Mouse (Mus musculus): ENCODE results near the gene Vps50. TPM values are rescaled to one million over a fixed set of nuclear protein-coding genes. Genes with fewer than 3 reads are reported as not detected.
A peak's percentile ranks its signal among the peaks of the same experiment; 100 is the strongest.
"Not testable (repeated sequence)": the region's sequence is repeated elsewhere in the genome, so short reads cannot be mapped to it uniquely, and the experiment has no call there.

The Vps50 gene
- polyA plus RNA-seq, 1 experiment, result 29.2 TPM

GRCm38 (mm10) chr6:3590289-3590904 lies 92.2 kb downstream of the Vps50 start:
- Histone ChIP-seq H3K27me3 (ENCODE audit: control insufficient read depth, insufficient read depth, low read length) (no peaks in the 10 kb centered on the region), H3K27ac (ENCODE audit: insufficient read depth, low read length) (no peak overlapping the region), H3K4me1 (ENCODE audit: control insufficient read depth, insufficient read depth, low read length) (no peaks in the 10 kb centered on the region), H3K4me3 (replicated peaks; ENCODE audit: insufficient read depth, low read depth, low read length) (no peak overlapping the region)
- 86% methylated on average over 3 of the region's 3 CpGs for WGBS
- DNase-seq, result no peak
- no peak for TF ChIP-seq CTCF (IDR thresholded peaks at IDR 0.05; ENCODE audit: borderline replicate concordance, insufficient read depth, low read depth, low read length)
- no peak for TF ChIP-seq POLR2A (IDR thresholded peaks at IDR 0.05; ENCODE audit: borderline replicate concordance, insufficient read depth, low read length)

GRCm38 (mm10) chr6:3594246-3594645 lies 96.1 kb downstream of the Vps50 start:
- TF ChIP-seq CTCF (IDR thresholded peaks at IDR 0.05; ENCODE audit: borderline replicate concordance, insufficient read depth, low read depth, low read length) (no peak), POLR2A (IDR thresholded peaks at IDR 0.05; ENCODE audit: borderline replicate concordance, insufficient read depth, low read length) (no peak)
- 97% methylated on average over 1 of the region's 1 CpGs for WGBS
- H3K27me3 ChIP-seq (ENCODE audit: control insufficient read depth, insufficient read depth, low read length), result no peaks in the 10 kb centered on the region

GRCm38 (mm10) chr6:3612827-3613226 lies 114.6 kb downstream of the Vps50 start:
- no peak overlapping the region for H3K4me3 ChIP-seq (replicated peaks; ENCODE audit: insufficient read depth, low read depth, low read length)
- H3K27me3 ChIP-seq (ENCODE audit: control insufficient read depth, insufficient read depth, low read length), result no peaks in the 10 kb centered on the region
- TF ChIP-seq CTCF (IDR thresholded peaks at IDR 0.05; ENCODE audit: borderline replicate concordance, insufficient read depth, low read depth, low read length), result no peak
- TF ChIP-seq POLR2A (IDR thresholded peaks at IDR 0.05; ENCODE audit: borderline replicate concordance, insufficient read depth, low read length), result no peak
- no peak overlapping the region for H3K27ac ChIP-seq (ENCODE audit: insufficient read depth, low read length)
- no peaks in the 10 kb centered on the region for H3K4me1 ChIP-seq (ENCODE audit: control insufficient read depth, insufficient read depth, low read length)
- DNase-seq, result no peak
- 95% methylated on average over 2 of the region's 2 CpGs for WGBS

More at GRCm38 (mm10) chr6:3594246-3594645, 96.1 kb downstream of the Vps50 start:
- Histone ChIP-seq H3K4me1 (ENCODE audit: control insufficient read depth, insufficient read depth, low read length) (no peaks in the 10 kb centered on the region), H3K4me3 (replicated peaks; ENCODE audit: insufficient read depth, low read depth, low read length) (no peak overlapping the region), H3K27ac (ENCODE audit: insufficient read depth, low read length) (no peak overlapping the region)
- DNase-seq, result no peak

- H3K27ac ChIP-seq (ENCODE audit: insufficient read depth, low read length); H3K27me3 ChIP-seq (ENCODE audit: control insufficient read depth, insufficient read depth, low read length); H3K4me1 ChIP-seq (ENCODE audit: control insufficient read depth, insufficient read depth, low read length); H3K4me3 ChIP-seq (replicated peaks; ENCODE audit: insufficient read depth, low read depth, low read length): not testable (repeated sequence)
- 55% methylated on average over 11 of the region's 13 CpGs for WGBS
- 0 out of 2 replicates have a peak, but pooled peaks have one; percentile 9 for TF ChIP-seq CTCF (IDR thresholded peaks at IDR 0.05; ENCODE audit: borderline replicate concordance, insufficient read depth, low read depth, low read length)
- DNase-seq, result peak; percentile 28 to 40
Measured at GRCm38 (mm10) chr6:3620428-3621387, 122.5 kb downstream of the Vps50 start.

Other genes with a start within 250 kb of the Vps50 start
- gene Samd9l, start 98.8 kb upstream of the Vps50 start, polyA plus RNA-seq (2012; rRNA removed), result 1.2 TPM in 2 replicates
- gene Hepacam2, start 84 bp upstream of the Vps50 start, polyA plus RNA-seq (2012; rRNA removed), result 0.33 and 0.70 TPM in 2 replicates

All from cerebellum, adult 2 months (tissue).